Mouse (Mus musculus): ENCODE results near the gene Ccdc151.
A peak's percentile ranks its signal among the peaks of the same experiment; 100 is the strongest.

Gene Ccdc151

DNA sequence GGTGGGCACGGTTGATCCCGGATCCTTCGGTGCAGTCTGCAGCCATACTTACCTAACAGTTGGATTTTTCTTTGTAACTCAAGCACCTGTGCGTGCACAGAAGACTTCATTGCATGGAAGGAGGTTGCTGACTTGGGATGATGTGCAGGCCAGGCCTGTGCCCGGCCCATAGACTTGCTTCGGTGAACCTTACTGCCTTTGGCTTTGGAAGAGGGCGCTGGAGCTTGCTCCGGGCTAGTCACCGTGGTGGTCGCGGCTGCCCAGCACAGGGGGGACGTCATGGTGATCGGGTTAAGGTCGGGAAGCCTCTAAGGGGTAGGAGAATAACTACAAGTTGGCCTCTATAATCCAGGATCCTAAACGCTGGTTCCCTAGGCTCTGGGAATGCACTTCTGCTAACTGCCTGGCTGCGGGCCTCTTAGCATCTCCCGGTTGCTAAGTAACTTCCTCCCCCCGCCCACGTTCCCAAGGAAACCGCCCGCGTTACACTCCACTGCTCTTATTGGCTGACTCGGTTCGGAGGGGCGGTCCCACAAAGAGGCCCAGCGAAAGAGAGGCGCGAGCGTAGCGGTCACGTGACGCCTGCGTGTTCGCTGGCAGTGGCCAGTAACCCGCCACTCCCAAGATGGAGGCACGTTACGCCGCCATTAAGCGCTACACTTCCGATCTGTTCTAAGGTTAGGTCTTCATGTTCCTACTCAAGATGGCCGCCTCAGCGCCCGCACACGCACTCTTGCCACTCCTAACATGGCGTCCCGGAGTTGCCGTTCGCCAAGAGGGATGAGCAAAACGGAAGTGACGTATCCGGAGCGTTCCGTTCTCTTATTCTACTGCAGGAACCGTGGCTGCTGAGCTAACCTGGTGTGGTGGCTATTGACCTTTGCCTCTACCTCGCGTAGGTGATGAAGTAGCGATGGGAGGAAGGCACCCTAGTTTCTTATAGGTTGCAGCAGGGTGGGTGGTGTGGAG lies at the start of gene Ccdc151, which contains the start of gene Prkcsh:
Gene Ccdc151, minus strand, starts transcription at position 441 of the 969 bp plus-strand sequence.
Gene Prkcsh, plus strand, starts transcription at position 613 of the 969 bp plus-strand sequence.
- peak; percentile 95 for DNase-seq (ENCODE audit: low spot score)

GRCm38 (mm10) chr9:22051958-22052254 lies 49.5 kb upstream of the Ccdc151 start, which contains the start of gene Elavl3:
Gene Elavl3, minus strand, starts transcription at chr9:22052023.
- no peak for DNase-seq (ENCODE audit: low spot score)

GRCm38 (mm10) chr9:22051161-22051957 lies 48.9 kb upstream of the Ccdc151 start:
- no peak for DNase-seq (ENCODE audit: low spot score)

- peak; percentile 46 for DNase-seq (ENCODE audit: low spot score)
Observed at GRCm38 (mm10) chr9:22050351-22050889, 48.0 kb upstream of the Ccdc151 start.

- DNase-seq (ENCODE audit: low spot score), result no peak
Observed at GRCm38 (mm10) chr9:22049721-22050270, 47.4 kb upstream of the Ccdc151 start.

DNA sequence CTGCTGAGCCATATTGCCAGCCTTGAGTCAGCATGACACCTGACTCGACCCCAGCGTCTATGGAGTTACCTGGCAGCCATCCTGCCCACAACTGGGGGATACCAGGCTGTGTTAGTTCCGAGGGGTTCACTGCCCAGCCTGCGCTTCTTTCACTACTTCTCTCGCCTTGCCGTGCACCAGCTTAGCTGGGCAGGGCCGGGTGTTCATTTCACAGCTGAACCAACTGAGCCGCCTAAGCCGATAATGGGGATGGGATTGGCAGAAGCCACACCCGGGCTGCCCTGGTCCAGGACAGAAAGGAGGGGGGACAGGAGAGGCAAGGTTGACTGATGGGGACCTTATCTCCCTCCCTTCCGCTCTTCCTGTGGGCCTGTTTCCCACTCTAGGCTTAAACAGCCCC lies 46.9 kb upstream of the Ccdc151 start:
- DNase-seq (ENCODE audit: low spot score), result no peak

- no peak for DNase-seq (ENCODE audit: low spot score)
Observed at GRCm38 (mm10) chr9:22047329-22047728, 44.9 kb upstream of the Ccdc151 start.

DNA sequence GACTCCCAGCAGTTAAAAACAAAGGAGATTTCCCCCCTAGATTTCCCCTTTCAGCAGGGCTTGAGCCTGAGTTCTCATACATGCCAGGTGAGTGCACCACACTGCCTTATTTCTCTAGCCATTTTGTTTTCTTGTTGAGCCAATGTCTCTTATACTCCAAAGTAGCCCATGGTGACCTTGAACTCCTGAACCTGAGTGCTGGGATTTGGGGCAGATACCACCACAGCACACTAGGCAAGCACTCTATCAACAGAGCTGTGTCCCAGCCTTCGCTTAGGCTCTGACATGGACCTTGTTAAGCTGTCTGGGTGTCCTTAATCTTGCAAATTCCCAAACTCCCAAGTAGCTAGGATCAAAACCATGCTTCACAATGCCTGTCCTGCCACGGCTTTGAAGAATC lies 39.4 kb upstream of the Ccdc151 start:
- no peak for DNase-seq (ENCODE audit: low spot score)

DNA sequence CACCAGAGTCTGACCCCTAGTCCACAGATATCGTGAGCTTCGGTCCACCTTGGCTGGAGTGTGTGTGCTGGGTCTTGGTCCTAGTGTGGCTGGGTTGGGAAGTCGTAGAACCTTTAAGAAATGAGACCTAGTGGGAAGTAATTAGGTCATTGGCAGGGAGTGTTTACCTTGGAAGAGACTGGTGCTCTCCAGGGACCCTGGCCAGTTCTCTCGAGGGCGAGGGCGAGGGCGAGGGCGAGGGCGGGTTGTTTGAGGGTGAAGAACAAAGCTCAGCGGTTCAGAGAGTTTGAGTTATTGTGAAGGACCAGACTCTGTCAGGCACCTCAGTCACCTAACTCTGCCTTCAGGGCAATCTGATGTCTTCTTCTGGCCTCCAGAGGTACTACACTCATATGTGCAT lies 35.4 kb upstream of the Ccdc151 start:
- no peak for DNase-seq (ENCODE audit: low spot score)

DNA sequence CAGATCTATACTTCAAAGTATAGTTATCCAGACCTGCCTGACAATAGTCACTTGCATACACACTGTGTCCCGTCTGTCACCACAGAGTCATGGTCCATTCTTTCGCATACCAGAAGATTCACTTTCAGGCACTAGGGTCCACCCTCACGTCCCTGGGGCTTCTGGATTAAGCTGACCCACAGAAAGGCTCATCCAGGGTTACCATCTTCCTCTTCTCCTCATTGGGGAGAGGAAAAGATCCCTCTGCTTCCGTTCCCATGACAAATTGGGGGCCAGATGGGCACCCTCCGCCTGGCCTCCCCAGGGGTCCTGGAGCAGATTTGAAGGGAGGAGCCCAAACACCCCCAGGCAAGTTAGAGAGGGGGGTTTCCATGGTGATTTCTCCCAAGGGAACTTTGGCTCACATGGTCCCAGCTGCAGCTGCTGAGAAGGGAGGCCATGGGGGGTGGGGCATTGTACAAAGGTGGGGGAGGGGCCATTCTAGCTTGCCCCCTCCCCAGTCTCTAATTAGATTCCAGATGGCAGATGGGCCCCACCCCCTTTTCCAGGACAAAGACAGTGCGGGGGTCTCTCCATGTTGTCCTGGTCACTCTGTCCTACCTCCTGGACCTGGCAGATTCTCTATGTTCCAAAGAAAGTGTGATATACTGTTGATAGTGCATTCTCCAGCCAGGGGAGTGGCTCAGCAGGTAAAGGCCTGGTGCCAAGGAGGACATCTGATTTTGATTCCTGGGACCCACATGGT lies 33.0 kb upstream of the Ccdc151 start:
- no peak for DNase-seq (ENCODE audit: low spot score)

- no peak for DNase-seq (ENCODE audit: low spot score)
Observed at GRCm38 (mm10) chr9:22030386-22030785, 28.0 kb upstream of the Ccdc151 start.

DNA sequence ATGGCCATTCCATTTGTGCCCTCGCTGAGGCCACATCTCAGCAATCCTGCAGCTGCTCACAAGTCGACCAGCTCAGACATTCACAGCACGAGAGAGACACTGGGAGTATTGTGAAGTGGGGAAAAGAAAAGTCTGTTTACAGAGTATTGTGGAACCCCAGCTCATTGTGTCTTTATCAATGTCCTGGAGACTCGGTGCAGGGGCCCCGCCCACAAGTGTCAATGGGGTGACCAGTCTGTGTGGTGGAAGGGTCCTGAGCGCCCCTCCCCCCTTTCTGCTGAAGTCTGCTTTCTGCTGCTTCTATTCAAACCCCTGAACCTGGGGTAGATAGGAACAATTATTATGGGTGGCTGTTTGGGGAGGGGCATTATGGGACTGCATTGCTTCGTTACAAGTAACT lies 26.0 kb upstream of the Ccdc151 start:
- DNase-seq (ENCODE audit: low spot score), result no peak

- DNase-seq (ENCODE audit: low spot score), result no peak
Observed at GRCm38 (mm10) chr9:22024592-22024991, 22.2 kb upstream of the Ccdc151 start.

DNA sequence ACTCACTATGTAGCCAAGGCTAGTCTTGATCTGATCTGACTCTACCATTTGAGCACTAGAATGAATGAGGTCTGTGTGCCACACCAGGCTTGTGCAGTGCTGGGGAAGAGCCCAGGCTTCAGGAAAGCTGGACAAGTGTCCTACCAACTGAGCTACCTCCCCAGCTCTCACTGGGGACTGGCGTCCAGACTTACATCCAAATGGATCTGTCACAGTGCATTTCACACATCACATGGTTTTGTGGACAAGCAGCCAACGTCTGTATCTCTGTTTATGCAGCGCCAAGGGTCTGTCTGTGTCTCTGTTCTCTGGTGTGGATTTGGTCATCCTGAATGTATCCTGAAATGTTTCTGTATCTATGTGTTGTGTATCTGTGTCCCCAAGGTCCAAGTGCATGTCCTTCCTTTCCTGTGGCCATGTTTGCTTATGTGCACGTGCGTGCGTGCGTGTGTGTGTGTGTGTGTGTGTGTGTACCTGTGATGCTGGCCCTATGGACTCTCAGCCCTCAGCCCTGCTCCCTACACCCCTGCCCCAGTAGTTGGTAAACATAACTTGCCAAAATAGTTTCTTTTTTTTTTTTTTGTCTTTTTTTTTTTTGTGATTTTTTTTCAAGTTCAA lies 14.9 kb upstream of the Ccdc151 start:
- DNase-seq (ENCODE audit: low spot score), result no peak

GRCm38 (mm10) chr9:22016245-22016644 lies 13.8 kb upstream of the Ccdc151 start:
- DNase-seq (ENCODE audit: low spot score), result no peak

DNA sequence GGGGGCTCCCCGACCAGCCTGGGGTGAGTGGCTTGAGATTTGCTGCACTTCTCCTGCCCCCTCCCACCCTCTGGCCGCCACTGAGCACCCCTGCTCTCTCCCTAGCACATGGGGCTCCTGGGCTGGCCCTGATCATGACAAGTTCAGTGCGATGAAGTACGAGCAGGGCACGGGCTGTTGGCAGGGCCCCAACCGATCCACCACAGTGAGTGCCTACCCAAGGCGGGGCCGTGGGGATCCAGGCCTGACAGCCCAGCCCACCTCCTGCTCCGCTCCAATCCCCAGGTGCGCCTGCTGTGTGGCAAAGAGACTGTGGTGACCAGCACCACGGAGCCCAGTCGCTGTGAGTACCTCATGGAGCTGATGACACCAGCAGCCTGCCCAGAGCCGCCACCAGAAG lies 10.3 kb upstream of the Ccdc151 start:
- no peak for DNase-seq (ENCODE audit: low spot score)

DNA sequence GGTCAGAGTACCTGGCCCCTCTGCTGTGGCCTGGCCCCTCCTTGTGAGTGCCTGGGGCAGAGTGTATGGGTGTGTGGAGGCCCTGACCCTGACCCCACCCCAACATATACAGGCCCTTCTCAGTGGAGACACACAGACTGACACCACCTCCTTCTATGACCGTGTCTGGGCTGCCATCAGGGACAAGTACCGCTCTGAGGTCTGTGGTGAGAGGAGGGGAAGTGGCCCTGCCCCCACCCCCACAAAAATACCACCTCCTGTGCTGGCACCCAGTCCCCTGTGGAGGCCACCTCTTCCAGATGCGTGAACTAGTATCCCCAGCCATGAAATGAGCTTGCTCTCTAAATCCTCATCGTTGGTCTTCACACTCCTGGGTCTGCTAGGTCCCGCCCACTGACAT lies 8.6 kb upstream of the Ccdc151 start:
- DNase-seq (ENCODE audit: low spot score), result no peak

GRCm38 (mm10) chr9:22004546-22004945 lies 2.1 kb upstream of the Ccdc151 start:
- no peak for DNase-seq (ENCODE audit: low spot score)

DNA sequence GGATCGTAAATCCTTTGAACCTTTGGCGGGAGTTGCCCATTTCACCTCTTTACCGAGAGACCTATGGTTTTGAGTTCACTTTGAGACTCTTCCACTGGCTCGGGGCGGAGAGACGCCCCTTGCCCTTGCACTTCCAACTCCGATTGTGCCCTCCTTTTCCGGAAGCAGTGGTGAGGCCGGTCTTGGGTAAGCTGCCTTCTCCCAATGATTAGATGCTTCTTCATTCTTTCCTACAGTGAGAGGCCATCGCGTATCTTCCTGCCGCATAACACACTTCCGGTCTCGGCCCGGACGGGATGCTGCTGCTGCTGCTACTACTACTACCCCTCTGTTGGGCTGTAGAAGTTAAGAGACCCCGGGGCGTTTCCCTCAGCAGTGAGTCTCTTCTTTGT lies 725 bp upstream of the Ccdc151 start:
- no peak for DNase-seq (ENCODE audit: low spot score)

DNA sequence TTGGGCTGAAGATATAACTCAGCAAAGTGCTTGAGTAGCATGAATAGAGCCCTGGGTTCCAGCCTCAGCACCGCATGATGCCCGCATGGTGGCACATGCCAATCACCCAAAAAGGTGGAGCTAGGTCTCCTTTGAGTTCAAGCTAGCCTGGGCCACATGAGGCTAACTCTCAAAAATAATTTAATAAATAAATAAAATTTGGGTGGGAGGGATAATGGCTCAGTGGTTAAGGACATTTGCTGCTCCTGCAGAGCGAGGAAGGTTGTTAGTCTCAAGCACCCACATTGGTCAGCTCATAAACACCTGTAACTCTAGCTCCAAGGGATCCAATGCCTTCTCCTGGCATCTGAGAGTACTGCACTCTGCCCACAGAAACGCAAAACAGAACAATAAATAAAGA lies 801 bp downstream of the Ccdc151 start:
- DNase-seq (ENCODE audit: low spot score), result no peak

GRCm38 (mm10) chr9:22000296-22000695 lies 2.1 kb downstream of the Ccdc151 start:
- DNase-seq (ENCODE audit: low spot score), result no peak

Data from ovary, postnatal 14 days (tissue).